Mouse (Mus musculus) T-cell, adult 2 months (primary cell): ENCODE measurements around the gene Zfp28.

Experiments
- DNase-seq: peaks from one replicate; pipeline ENCODE4 v3.0.0; 2022; ENCODE audit warnings: low spot score

Zfp28 gene

DNA sequence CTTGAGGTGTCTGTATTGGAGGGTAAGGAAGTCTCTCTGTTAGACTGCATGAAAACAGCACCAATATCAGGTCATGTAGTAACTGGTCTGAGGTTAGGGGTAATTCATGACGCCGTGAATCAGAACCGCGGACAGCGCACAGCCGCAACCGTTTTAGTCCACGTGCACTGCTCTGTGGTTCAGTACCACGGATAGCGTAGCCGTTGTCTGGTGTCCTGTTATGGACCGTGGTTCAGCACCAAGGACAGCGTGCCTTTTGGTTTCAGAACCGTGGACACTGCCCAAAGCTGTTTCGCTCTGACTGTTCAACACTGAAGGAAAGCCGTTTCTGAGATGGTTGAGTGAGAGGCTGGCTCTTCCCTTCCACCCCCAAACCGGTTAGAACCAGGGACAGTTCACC is 26.9 kb downstream of the Zfp28 start, which contains the start of gene Gm20715:
Gm20715 (plus strand) TSS at position 235 of the 400 bp plus-strand sequence.
- peak; percentile 29 for DNase-seq

DNA sequence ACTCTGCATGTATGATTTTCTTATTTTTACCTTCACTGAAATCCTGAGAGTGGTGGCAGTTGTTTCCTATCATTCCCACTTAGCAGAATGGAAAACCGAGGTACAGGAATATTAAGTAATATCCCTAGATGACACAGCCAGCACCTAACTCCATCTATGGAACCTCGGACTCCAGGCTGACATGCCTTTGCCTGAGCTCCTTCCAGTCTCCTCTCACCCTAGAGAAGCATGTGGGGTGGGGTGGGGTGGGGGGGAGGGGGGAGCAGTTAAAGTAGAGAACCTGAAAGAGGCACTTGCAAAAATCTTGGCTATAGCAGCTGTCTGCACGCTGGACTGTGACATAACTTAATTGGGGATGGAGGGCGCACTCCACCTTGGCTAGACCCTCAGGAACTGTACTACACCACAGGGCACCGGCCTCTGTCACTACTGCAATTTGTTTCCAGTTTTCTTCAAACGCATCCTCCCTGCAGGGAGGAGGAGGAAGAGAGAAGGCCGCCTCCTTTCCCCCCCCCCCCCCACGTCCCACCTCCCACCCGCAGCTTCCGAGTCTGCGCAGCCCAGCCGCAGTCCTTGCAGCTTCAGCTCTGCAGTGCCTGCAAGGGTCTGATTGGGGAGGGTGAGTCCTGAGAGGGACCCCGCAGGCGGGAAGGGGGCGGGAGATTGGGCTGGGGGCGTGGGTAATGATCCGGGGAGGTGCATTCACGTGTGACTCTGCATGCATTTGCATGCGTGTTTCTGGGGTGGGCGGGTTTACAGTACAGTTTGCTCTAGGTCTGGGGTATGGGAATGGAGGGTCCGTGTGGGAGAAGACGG is 31.7 kb downstream of the Zfp28 start:
- DNase-seq = no peak

DNA sequence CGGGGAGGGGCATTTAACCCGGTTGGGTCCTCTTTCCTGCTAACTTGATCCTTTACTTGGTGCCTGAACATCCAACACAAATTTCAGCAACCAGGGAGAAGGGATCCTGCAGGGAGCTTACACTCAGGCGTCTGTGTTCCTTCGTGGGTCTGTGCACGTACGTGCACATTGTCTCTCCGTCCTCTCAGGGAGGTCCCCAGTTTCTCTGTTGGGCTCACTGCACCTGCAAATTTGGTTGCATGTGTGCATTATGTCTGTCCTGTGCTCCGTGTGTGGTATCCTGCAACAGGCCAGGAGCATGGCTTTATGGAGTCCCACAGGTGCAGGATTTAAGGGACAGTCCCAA is 32.3 kb downstream of the Zfp28 start:
- DNase-seq = no peak

DNA sequence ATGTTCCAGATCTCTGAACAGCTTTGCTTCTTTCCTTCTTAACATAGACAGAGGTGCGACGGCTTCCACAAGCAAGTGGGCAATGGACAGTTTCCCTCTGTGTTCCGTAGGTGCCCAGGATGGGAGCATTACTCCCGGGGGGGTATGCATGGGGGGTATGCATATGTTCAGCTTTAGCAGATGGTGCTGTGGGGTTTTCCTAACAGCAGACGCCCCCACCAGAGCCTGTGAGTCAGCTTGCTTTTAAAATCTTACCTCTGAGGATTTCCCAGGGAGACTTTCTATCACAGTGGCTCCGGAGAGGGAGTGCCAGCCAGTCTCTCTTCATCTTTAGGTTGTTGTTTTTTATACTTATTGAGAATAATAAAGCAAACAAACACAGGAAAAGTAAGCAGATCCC is 36.8 kb downstream of the Zfp28 start:
- DNase-seq = no peak

DNA sequence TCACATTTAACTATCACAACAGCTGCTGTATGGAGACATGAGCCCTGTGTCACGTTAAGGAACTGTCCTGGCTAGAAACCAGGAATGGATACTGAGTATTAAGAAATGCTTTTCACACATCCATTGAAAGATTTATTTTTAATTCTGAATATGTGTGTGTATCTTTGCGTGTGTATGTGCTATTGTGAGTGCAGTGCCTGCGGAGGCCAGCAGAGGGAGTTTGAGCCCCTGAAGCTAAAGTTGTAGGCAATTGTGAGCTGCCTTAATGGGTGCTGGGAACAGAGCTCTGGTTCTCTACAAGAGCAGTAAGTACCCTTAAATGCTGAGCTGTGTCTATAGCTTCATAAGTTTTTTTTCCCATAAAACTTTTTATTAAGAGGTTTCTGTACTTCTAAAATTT is 46.3 kb downstream of the Zfp28 start:
- no peak for DNase-seq

DNA sequence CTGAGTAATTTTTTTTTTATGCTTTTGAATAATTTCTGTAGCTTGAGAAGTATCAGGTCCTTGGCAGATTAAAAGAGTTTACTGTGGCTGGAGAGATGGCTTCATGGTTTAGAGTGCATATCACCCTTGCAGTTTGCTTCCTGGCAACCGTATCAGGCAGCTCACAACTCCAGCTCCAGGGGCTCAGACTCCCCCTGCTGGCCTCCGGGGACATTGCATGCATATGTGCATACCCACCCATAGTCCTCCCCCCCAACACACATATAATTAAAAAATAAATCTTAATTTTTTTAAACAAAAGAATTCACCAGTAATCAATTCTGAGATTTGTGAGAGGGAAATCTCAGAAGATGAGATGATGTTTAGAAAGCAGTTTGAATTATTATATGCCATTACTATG is 47.2 kb downstream of the Zfp28 start:
- peak; percentile 25 for DNase-seq

DNA sequence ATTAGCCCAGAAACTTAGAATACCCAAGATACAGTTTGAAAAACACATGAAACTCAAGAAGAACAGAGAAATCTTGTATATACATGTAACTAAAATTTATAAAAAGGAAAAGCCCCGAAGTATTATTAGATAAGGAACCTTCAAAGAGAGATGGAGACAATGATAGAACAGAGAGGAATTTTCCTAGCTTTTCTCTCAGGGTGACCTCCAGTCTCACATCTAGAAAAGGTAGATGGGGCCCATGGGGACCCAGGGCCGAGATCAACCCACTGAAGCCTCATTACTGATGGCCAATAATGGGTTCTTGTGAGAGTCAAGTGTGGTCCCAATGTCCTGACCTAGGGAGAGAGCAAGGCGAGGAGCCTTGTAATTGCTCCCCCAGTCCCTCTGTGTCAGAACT is 55.3 kb downstream of the Zfp28 start, which contains the start of gene Olfr1344:
Olfr1344 (plus strand) TSS at position 301 of the 400 bp plus-strand sequence.
- DNase-seq = no peak

DNA sequence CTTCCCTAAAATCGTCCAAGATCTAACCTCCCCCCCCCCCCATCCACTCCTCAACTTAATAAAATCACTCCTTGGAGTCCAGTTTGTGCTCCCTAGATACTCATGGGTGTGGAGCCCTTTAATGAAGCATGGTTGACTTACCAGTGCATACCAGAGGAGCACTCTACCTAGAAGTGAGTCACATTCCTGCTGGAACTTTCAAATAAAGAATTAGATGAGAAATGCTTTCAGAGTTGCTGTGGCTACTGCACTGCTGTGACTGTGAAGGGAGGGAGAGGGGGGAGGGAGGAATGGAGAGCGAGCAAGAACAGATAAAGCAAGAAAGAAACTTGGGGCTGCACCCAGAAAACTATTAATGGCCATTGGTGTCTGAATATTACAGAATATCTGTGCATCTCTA is 58.1 kb downstream of the Zfp28 start:
- no peak for DNase-seq
